Mouse (Mus musculus): ENCODE measurements around the gene Aoah. TPM values are rescaled to one million over a fixed set of nuclear protein-coding genes. Genes with fewer than 3 reads are reported as not detected.

Gene Aoah
- 0.25 to 0.33 TPM (median 0.26 TPM) in 3 of 4 replicates, not detected in the other for total RNA-seq (2023)

GRCm38 (mm10) chr13:20793901-20794300, at the start of gene Aoah:
Gene Aoah (plus strand): TSS chr13:20794113.

GRCm38 (mm10) chr13:21074847-21075246, 280.9 kb downstream of the Aoah start, which contains the start of gene Olfr1370:
Gene Olfr1370 (minus strand): TSS chr13:21074947.

Measured in B cell, adult 62 days (primary cell).